Mouse (Mus musculus) hindbrain, embryonic 14.5 days (tissue): Measurements from ENCODE around the gene Myo18b. TPM values are rescaled to one million over a fixed set of nuclear protein-coding genes. Genes with fewer than 3 reads are reported as not detected.
A peak's percentile ranks its signal among the peaks of the same experiment; 100 is the strongest.

Source experiments
- ATAC-seq: fragments of 200-750 bp; cut with Nextera tagmentation; 2 replicates; pipeline ENCODE4 v1.8.0; 2017; ENCODE audit warnings: moderate number of reproducible peaks, mild to moderate bottlenecking, moderate TSS enrichment, moderate library complexity; ENCODE audit not compliant: low FRiP score
- DNase-seq: peaks from one replicate; pipeline ENCODE4 v3.0.0-alpha.2; 2015; ENCODE audit warnings: low spot score
- H3K27ac ChIP-seq: fragments of 300-500 bp; sonication (generic); 2 replicates; pipeline ENCODE4 v1.5.1; 2014; ENCODE audit warnings: mild to moderate bottlenecking, moderate library complexity
- H3K27me3 ChIP-seq: fragments of 300-500 bp; sonication (generic); 2 replicates; pipeline ENCODE4 v1.6.1; 2014; ENCODE audit warnings: mild to moderate bottlenecking, low read length, mixed read lengths; ENCODE audit not compliant: control insufficient read depth, insufficient read depth
- H3K36me3 ChIP-seq: fragments of 300-500 bp; sonication (generic); replicated peaks from 2 replicates; pipeline ENCODE4 v1.6.1; 2014; ENCODE audit not compliant: control insufficient read depth, insufficient read depth
- H3K4me1 ChIP-seq: fragments of 300-500 bp; sonication (generic); replicated peaks from 2 replicates; pipeline ENCODE4 v1.6.1; 2014; ENCODE audit warnings: antibody characterized with exemption, low read length, mixed read lengths; ENCODE audit not compliant: control insufficient read depth, insufficient read depth
- H3K4me2 ChIP-seq: fragments of 300-500 bp; sonication (generic); replicated peaks from 2 replicates; pipeline ENCODE4 v1.6.1; 2014; ENCODE audit warnings: mild to moderate bottlenecking, moderate library complexity
- H3K4me3 ChIP-seq: fragments of 300-500 bp; sonication (generic); replicated peaks from 2 replicates; pipeline ENCODE4 v1.5.1; 2014; ENCODE audit warnings: mild to moderate bottlenecking, low read length
- H3K9ac ChIP-seq: fragments of 300-500 bp; sonication (generic); 2 replicates; pipeline ENCODE4 v1.6.1; 2014
- H3K9me3 ChIP-seq: fragments of 300-500 bp; sonication (generic); 2 replicates; pipeline ENCODE4 v1.6.1; 2016; ENCODE audit warnings: low read length; ENCODE audit not compliant: control insufficient read depth
- WGBS: fragments of 180-500 bp; shearing (Covaris S2); extraction: QIAGEN DNeasy Blood & Tissue Kit; methylation state at CpG from one replicate; pipeline ENCODE4 v1.1.7; 2014; 5-methylcytosine and 5-hydroxymethylcytosine counted together
- polyA plus RNA-seq: library from polyadenylated mRNA; unstranded; fragments of >200 nt; fragmentation: Nextera tagmentation; extraction: Ambion mirVana; gene quantifications from 2 replicates; pipeline ENCODE4 v1.2.1, GENCODE M21; 2014

Myo18b gene
- 1.1 and 1.4 TPM in 2 replicates for polyA plus RNA-seq

DNA sequence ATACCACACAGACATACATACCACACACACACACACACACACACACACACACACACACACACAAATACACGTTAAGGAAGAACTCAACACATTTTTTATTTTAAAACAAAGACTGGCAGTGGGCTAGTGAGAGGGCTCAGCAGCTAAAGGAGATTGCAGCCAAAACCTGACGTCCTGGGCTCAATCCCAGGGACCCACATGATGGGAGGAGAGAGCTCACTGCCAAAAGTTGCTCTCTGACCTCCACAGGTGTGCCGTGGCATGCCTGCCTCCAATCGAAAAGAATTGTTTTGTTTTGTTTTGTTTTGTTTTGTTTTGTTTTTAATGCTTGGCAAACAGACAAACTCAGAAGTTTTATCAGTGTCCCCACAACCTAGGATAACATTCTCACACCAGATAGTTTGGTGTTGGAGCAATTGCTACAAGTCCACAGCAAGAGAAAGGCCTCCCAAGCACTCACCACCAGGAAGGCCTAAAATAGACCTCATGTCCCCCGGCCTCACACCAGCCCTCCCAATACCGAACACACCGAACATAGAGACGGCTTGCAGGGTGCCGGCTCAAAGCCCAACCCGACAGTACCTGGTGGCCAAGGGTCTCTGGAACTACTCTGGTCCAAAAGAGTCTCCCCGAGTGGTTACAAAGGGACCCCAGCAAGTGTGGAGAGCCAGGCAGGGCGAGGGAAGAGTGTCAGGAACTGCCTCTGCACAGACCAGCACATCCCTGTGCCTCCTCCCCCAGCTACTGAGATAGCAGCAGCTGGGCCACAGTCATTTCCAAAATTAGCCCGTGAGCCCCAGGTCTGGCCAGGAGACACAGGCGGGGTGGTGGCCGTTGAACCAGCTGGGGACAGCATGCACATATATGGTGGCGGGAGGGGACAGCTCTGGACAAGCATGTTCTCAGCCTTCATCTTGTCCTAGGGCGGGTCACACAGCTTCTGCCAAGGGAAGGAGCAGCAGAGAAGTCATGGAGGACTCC lies at the start of gene Myo18b:
TSS of gene Myo18b (minus strand) at position 689 of the 981 bp plus-strand sequence.
- 79% methylated on average over 17 of the region's 17 CpGs for WGBS
- no peak within 1 kb of the TSS for H3K4me2 ChIP-seq
- H3K9me3 ChIP-seq, result no peaks in the 10 kb centered on the region
- no peak for ATAC-seq
- no peaks in the 10 kb centered on the region for H3K36me3 ChIP-seq
- no peak within 1 kb of the TSS for H3K27ac ChIP-seq
- H3K27me3 ChIP-seq, result no peaks in the 10 kb centered on the region
- no peak within 1 kb of the TSS for H3K4me3 ChIP-seq
- H3K9ac ChIP-seq, result no peak within 1 kb of the TSS
- no peak for DNase-seq
- no peaks in the 10 kb centered on the region for H3K4me1 ChIP-seq

DNA sequence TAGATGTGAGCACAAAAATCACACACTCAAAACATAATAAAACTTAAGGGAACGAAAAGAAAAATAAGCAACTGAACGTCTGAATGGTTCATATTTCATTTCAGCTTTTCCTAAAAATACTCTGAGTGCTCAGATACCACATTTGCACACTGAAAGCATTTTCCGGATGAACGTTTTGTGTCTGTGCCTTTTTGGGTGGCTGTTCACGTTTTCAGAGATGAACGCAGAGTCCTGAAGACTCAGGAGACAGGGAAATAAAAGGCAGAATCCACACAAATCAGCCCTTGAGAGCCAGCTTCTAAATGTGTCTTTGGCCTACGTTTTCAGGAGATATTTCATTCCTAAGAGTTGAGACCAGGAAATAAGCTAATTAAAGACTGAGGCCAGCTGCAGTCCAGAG lies 49.8 kb upstream of the Myo18b start:
- no peaks in the 10 kb centered on the region for H3K27me3 ChIP-seq
- ATAC-seq, result no peak
- H3K36me3 ChIP-seq, result no peaks in the 10 kb centered on the region; the same call in 1 of the 2 replicates
- H3K4me3 ChIP-seq, result no peak overlapping the region
- H3K9me3 ChIP-seq, result no peaks in the 10 kb centered on the region
- no peak overlapping the region for H3K9ac ChIP-seq
- no peak overlapping the region for H3K27ac ChIP-seq
- H3K4me2 ChIP-seq, result no peak overlapping the region
- H3K4me1 ChIP-seq, result 0 out of 2 replicates have a peak, but pooled peaks cover 4% of the 10 kb centered on the region
- DNase-seq, result no peak
- 81% methylated on average over 7 of the region's 7 CpGs for WGBS

DNA sequence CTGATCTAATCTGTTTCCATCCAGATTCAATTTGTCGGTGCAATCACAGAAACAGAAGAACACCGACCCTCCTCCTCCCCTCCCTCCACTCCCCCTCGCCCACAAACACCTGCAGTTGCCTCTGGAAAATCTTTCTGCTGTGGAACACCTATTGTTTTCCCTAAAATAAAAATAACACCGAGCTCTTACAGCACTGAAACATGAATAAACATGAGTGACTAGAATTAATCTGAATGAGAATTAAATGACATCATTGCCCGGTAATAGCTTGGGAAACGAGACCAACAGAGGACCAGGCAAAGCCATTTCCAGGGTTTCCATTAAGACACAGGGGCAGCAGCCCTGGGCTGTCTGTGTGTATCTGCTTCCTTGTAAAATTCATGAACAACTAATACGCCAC lies 46.1 kb upstream of the Myo18b start:
- Histone ChIP-seq H3K36me3 (no peaks in the 10 kb centered on the region; the same call in 1 of the 2 replicates), H3K4me3 (no peak overlapping the region), H3K9ac (no peak overlapping the region), H3K4me2 (no peak overlapping the region), H3K27me3 (no peaks in the 10 kb centered on the region), H3K9me3 (no peaks in the 10 kb centered on the region), H3K27ac (peak overlapping the region; percentile 12; the same call in 1 of the 2 replicates), H3K4me1 (0 out of 2 replicates have a peak, but pooled peaks cover 4% of the 10 kb centered on the region)
- DNase-seq, result no peak
- no peak for ATAC-seq
- 36% methylated on average over 7 of the region's 7 CpGs for WGBS

DNA sequence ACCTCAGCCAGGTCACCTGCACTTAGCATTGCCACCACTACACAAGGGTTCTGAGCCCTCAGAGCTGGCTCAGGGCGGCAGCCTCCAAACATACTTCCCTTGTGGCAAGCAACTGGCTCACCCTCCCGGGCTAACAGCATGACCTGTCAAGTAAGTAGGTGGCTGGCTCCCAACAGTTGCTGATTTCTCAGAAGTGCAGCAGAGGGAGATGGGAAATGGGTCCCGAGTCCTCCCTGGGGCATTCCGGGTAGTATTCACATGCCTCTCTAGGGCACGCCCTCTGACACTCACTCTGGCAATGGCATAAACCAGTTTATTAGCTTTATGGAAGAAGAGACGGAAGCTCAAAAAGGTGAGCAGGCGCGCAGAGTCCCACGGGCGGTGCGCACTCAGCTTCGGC lies 44.8 kb upstream of the Myo18b start:
- DNase-seq (no peak), ATAC-seq (no peak)
- H3K27me3 ChIP-seq, result no peaks in the 10 kb centered on the region
- H3K9me3 ChIP-seq, result no peaks in the 10 kb centered on the region
- H3K4me3 ChIP-seq, result no peak overlapping the region
- no peak overlapping the region for H3K27ac ChIP-seq
- no peak overlapping the region for H3K4me2 ChIP-seq
- H3K4me1 ChIP-seq, result 0 out of 2 replicates have a peak, but pooled peaks cover 4% of the 10 kb centered on the region
- H3K36me3 ChIP-seq, result no peaks in the 10 kb centered on the region; the same call in 1 of the 2 replicates
- no peak overlapping the region for H3K9ac ChIP-seq
- 96% methylated on average over 12 of the region's 12 CpGs for WGBS

DNA sequence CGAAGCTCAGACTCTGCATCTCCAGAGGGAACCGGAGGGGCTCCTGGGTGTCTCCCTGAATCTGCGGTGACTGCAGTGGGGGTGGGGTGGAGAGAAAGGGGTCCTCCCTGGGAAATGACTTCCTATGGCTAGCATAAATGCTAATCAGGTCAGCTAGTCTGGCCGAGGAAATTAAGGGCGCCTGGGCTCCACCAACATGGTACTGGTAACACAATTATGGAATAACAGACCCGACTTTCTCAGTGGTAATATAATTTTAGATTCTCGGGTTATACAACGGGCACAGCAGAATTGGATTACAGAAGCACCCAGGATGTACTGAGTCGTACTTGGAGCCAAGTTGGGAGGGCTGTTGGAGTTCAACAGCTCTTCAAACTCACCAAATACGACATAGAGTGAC lies 40.5 kb upstream of the Myo18b start:
- Histone ChIP-seq H3K4me2 (no peak overlapping the region), H3K9ac (no peak overlapping the region), H3K4me3 (no peak overlapping the region), H3K27me3 (no peaks in the 10 kb centered on the region), H3K36me3 (peaks cover 3% of the 10 kb centered on the region), H3K9me3 (no peaks in the 10 kb centered on the region), H3K27ac (no peak overlapping the region), H3K4me1 (no peaks in the 10 kb centered on the region)
- ATAC-seq (no peak), DNase-seq (no peak)
- WGBS, result 78% methylated on average over 10 of the region's 10 CpGs

DNA sequence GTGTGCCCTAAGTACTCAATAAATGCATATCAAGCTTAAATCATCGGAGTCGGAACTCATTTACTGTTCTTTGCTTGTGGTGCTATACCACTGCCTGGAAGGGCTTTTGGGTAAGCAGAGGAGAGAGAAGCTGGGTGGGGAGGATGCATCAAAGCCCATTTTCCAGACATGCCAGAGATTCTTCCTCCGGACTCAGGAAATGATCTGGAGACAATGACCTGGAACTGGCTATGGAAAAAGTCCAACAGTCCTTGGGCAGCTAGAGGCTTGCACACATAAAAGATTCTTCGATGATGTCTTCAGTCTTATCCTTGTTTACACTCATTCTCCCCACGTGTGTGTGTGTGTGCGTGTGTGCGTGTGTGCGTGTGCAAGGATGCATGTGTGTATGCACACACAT lies 39.3 kb upstream of the Myo18b start:
- ATAC-seq, result no peak
- Histone ChIP-seq H3K27ac (no peak overlapping the region), H3K4me2 (no peak overlapping the region), H3K9me3 (no peaks in the 10 kb centered on the region), H3K9ac (no peak overlapping the region), H3K27me3 (no peaks in the 10 kb centered on the region), H3K4me1 (no peaks in the 10 kb centered on the region), H3K4me3 (no peak overlapping the region), H3K36me3 (peaks cover 3% of the 10 kb centered on the region)
- WGBS, result 91% methylated on average over 8 of the region's 8 CpGs
- DNase-seq, result no peak

DNA sequence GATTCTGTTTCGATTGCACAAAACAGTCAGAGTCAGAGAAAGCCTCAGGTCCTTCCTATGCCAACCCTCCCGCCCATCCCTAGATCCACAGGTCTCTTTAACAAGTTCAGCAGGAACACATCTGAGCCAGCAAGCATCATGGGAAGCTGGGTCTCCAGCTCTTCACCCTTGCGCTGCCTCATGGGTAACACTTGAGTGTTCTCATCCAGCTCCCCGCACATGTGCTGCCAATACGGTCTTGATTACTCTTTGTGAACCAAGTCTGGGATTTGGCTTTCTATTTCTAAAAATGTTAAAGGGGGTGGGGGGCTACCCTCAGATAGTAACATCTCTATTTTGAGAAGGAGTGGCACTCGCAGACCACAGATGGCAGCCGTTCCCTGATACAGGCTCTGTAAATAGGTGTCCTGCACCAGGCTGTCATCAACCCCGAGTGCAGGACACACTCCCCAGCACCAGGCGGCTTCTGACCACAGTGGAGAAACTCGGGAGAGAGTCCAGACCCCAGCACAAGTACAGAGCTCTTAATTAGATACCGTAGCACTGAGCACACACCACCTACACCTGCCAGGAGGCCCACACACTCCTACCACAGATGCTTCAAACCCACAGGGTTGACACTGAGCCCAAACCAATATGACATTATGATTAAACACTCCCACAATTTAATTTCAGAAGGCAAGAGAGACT lies 36.9 kb upstream of the Myo18b start:
- 80% methylated on average over 11 of the region's 11 CpGs for WGBS

DNA sequence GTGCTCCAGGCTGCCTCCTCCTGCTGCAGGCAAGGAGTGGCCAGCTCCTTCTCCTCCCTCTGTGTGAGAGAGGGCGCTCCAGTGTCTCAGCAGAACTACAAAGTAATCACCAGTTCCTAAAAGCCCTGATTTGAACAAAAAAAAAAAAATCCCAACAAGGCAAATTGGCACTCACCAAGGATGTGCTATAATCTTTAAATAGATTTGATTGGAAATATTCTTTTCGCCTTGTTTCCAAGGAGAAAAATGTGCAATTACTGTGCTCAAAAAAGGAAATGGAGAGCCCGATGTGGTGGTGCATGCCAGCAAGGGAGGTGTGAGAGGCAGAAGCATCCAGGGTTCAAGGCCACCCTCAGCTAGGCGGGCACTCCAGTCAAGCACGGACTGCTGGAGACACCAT lies 35.7 kb upstream of the Myo18b start:
- Histone ChIP-seq H3K4me1 (no peaks in the 10 kb centered on the region), H3K27ac (no peak overlapping the region), H3K27me3 (no peaks in the 10 kb centered on the region), H3K4me3 (no peak overlapping the region), H3K9ac (no peak overlapping the region), H3K9me3 (no peaks in the 10 kb centered on the region), H3K4me2 (no peak overlapping the region), H3K36me3 (peaks cover 13% of the 10 kb centered on the region)
- DNase-seq, result no peak
- ATAC-seq, result no peak
- 85% methylated on average over 5 of the region's 5 CpGs for WGBS

More for the DNA sequence above, 36.9 kb upstream of the Myo18b start:
- peak; percentile 31; the same call in 1 of the 2 replicates for ATAC-seq
- H3K4me1 ChIP-seq, result no peaks in the 10 kb centered on the region
- H3K4me3 ChIP-seq, result no peak overlapping the region
- no peaks in the 10 kb centered on the region for H3K9me3 ChIP-seq
- H3K36me3 ChIP-seq, result peaks cover 10% of the 10 kb centered on the region
- no peak overlapping the region for H3K9ac ChIP-seq
- no peak overlapping the region for H3K27ac ChIP-seq
- H3K27me3 ChIP-seq, result no peaks in the 10 kb centered on the region
- no peak for DNase-seq
- H3K4me2 ChIP-seq, result no peak overlapping the region

DNA sequence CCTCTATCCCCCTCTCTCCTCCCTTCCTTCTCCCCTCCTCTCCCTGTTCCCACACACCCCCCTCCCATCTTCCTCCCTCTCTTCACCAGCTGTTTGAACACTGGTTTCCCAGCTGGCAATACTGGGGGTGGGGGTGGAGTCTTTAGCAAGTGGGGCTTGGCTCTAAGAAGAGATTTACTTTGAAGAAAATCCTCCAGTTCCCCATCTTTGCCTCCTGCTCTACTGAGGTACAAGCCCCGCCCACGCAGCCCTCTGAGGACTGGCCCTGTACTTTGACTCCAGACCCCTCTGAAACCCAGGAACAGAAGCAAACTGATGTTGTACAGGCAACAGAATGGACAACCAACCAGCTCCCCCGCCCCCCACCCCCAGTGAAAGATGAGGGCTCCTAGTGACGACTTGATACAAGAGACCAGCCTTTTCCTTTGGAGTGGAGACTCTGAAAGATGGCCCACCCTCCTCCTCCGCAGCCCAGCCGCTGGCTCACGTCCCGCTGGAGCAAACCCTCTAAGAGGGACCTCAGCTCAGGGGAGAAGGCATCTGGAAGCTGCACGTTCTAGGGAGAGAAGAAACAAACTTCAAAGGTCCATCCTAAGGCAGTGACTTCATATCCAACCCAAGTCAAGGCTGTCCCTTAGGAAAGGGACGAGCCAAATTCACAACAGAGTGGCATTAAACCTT lies 32.2 kb upstream of the Myo18b start:
- no peaks in the 10 kb centered on the region for H3K9me3 ChIP-seq
- H3K4me3 ChIP-seq, result no peak overlapping the region
- ATAC-seq (no peak), DNase-seq (no peak)
- H3K36me3 ChIP-seq, result 0 out of 2 replicates have a peak, but pooled peaks cover 12% of the 10 kb centered on the region
- no peak overlapping the region for H3K9ac ChIP-seq
- WGBS, result 52% methylated on average over 10 of the region's 10 CpGs
- H3K4me2 ChIP-seq, result no peak overlapping the region
- no peak overlapping the region for H3K27ac ChIP-seq
- H3K27me3 ChIP-seq, result no peaks in the 10 kb centered on the region
- H3K4me1 ChIP-seq, result no peaks in the 10 kb centered on the region
